Mouse (Mus musculus): ENCODE data around the gene Utp11.

Utp11 gene

DNA sequence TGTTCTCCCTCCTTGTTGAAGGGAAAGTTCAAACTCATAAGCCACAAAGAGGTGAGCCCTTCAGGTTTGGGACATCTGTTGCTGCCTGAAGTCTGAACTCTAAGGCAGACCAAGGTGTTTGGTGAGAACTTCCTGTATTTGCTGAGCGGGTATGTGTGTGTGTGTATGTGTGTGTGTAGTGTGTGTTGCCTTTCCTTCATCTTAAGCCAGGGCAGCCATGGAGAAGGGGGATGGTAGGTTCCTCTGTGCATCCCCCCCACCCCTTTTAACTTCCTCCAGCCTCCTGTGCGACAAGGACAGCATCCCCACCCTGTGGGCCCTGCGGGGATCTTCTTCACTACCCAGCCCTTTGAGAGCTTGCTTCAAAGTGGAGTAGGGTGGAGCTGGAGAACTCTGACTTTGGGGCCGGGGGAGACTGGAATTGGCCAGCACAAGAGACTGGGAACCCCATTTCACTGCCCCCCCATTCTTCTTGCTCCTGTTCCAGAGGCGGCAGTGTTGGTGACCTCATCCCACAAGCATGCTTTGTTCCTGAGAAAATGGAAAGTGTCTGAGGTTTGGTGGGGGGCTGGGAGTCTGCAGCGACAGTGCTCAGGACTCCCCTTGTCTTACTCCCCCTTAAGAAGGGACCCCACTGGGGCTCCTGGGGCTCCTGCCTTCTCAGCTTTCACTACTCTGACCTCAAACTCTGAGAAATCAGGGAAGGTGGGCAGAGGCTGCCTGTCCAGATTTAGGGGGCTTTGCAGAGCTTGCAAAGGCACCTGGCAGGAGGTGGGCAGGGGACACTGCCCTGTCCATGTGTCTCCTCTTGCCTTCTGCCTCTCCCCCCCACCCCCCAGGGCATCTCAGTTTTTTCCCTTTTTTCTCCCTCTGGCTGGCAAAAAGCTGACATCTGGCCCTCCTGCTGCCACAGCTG is 10.7 kb upstream of the Utp11 start:
- no peak for DNase-seq

DNA sequence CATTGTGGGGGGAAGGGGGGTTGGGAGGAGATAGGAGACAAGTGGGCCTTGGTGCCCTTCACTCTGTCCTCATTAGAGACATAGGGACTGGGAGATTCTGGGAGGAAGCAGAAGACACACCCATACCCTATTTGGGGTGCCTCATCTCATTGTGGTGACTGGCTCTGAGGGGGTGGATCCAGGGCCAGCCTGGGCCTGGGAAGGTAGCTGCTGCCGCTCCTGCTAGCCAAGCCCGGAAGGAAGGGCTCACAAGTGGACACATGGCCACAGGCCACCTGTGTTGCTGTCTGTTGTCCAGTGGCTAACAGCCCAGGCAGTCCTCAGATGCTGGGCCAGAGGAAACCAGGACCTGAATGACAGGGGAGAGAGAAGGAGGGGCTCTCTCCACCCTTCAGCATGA is 10.0 kb upstream of the Utp11 start:
- DNase-seq, result no peak

DNA sequence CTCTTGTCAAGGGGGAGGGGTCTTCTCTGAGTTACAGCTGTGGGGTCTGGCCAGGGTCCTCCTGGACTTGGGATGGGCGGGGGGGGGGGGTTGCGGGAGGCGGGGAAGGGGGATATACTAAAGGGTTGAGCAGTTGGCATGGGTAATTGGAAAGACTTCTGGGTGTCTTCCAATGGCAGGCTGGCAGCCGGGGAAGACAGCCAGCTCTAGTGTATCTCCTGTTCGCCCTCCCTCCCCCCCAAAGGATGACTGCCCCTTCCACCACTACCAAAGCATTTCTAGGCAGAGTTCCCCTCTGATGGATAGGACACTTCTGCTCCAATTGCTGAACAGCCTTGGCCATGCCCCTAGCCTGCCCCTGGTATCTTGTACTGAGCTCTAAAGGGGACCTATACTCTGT is 8.5 kb upstream of the Utp11 start:
- no peak for DNase-seq

DNA sequence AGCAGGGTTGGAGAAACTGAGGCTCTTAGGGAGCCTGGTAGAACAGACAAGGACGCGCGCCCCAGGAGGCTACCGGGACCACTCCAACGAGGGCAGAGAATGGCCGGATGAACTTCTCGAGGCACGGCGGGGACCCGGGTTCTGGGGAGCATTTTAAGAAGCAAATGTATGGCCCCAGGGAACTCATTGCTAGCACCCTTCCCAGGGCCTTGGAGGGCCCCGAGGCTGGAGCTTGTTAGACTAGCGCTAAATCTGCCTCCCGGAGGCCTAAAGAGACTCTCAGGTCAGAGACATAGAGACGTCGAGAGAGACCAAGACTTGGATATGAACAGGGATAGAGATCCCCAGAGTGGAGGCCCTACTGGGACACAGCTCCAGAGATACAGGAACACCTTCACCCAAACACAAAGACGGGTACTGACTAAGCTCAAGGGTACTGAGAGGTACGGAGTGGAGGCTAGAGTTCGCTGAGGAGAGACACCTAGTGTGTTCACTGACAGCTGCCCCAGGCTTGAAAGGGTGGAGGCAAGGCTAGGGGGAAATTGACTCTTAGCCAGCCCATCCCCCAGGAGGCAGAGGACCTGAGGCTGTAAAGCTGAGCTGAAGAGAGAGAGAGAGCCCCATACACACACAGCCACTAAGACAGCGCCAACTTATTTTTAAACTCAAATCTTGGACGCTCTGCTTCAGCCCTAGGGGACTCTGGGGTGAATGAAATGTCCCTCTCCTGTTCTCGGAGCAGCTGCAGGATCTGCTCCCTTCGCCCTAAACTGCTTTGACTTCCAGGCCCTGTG is 7.8 kb upstream of the Utp11 start:
- DNase-seq, result no peak

DNA sequence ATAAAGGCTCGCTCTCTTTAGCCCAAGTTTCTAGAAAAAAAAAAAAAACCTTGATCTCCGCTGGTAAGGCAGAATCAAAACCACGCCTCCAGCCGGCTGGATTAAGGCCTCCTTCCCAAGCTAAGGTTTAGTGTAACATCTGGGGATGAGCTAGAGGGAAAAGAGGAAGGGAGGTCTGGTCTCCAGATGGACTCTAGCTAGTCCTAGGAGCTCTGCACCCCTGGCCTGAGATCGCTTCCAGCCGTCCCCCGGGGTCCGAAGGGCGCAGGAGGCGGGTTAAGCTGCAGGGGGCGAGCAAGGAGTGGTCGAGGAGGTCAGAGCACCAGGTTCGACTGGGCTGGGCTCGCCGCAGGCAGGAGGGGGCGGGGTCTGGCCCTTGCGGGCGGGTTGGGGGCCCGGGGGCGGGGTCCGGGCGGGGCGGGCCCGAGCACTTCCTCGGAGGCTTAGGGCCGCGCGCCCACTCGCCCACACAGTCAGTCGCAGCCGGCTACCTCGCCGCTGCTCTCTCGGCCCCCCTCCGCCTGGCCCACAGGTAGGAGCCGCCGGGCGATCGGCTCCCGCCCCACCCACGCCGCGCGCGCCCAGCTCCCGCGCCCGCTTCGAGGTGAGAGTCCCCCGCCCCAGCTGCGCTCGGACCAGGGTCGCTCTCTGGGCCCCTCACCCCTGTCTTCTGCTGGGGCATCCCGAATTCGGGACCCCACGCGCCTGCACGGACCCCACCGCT is 7.0 kb upstream of the Utp11 start, which contains the start of gene Fhl3:
Gene Fhl3, plus strand, starts transcription at position 454 of the 724 bp plus-strand sequence.
- DNase-seq, result peak; percentile 24

DNA sequence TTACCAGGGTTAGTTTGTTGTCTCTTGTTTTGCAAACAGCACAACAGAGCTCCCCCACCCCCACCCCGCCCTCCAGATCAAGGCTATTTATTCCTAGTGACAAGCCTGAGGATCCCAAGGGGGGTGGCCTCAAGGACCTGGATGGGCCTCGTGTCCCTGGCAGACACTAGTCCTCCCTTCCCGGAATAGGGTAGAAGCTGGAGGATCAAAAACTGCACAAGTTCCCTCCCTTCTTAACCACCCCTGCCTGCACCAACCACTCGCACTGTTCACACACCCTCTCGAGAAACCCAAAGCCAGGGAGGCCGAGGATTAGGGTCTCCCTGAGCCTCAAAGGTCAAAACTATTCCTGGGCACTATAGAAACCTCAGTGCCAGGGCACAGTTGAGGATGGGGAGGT is 6.4 kb upstream of the Utp11 start:
- DNase-seq, result no peak

DNA sequence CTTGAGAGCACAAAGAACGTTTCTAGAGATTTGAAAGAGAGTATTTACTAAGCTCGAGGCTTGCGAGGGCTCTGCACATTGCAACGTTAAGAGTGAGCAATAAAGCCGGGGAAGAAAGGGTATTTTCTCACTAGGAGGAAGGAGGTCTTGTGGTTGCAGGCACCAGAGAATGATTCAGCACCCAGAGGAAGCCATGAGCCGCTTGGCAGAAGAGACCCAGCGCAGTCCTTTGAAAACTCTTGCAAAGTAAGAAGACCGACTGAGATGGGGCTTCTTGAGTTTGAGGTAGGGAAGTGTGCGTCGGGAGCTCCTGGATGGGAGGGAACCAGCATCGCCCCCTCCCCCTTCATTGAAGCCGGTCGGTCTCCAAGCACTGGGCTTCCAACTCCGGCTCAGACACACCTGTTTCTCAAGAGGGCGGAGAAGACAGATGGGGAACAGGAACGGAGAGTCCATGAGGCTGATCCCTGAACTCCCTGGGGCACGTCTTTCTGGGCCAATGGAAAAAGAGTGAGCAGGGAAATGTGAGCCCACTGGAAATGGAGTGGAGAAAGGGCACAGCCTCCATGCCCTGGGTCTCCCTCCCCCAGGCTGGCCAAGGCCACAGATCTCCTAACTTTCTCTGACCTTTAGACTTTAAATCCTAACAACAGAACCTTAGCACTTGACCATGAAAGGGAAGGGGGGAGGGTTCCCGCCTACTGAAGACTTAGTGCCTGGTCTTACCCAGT is 2.6 kb upstream of the Utp11 start:
- DNase-seq, result no peak

DNA sequence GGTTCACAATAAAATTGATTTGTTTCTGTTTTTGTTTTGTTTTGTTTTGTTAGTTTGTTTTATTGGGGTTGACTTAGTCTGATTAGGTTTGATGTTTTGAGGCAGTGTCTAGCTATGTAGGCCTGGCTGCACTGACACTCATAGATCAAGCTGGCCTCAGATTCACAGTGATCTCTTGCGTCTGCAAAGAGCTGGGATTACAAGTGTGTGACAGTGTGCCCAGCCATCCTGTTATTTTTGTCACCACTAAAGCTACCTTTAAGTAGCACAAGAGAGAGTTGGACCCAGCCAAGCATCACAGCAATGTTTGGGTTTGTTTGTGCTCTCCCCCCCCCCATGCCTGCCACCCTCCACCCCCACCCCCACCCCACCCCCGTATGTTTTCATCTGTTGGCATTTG is 1.2 kb upstream of the Utp11 start:
- DNase-seq, result no peak

DNA sequence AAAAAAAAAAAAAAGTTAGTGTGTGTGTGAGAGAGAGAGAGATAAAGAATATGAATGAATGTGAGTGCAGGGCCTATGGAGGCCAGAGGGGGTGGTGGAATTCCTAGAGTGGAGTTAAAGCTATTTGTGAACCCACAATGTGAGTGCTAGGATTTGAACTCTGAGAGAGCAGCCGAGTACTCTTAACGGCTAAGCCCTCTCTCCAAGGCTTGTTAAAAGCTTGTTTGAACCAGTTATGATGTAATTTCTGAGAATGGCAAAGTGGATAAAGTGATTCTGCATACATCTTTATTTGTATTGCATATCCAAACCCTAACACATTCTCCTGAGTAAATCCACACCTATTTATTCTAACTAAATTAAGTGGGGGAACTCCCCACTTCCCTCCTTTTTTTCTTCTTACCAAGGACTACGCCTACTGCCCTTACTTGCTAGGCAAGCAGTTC is 961 bp downstream of the Utp11 start:
- no peak for DNase-seq

DNA sequence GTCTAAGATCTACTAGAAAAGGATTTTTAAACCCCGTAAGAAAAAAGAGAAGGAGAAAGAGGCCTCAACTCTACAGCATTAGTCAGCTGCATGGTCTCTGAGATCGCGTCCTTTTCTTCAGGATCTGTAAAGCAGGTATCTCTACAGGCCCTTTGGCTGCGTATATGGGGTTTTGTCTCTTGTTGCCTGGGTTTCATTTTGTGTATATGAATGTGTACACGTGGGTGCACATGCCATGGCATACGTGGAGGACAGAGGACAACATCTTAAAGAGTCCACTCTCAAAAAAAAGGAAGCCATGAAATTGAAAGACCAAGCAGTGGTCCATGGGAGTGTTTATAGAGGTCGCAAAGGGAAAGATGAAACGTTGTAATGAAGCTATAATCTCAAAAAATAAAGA is 1.9 kb downstream of the Utp11 start:
- DNase-seq, result no peak

DNA sequence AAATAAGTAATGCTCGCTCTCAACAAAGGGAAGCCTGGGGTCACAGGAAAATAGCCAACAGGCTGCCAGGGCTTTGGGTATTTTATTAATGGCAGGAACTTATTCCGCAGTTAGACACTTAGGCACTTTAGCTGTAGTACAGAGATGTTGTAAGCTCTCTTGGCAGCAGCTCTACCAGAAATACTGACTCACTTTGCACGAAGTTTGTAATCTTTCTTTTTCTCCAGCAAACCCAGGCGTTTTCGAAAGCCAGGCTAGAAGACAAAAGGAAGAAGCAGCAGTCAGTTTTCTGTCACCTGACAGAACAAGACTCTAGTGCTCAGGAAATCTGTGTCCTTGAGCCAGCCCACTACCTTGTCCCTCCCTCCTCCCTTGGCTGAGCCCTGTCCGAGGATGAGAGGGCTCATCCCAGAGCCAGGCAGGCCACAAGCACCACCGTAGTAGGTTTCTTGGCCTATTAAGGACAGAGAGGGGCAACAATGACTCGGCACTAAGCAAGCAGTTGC is 7.5 kb downstream of the Utp11 start:
- DNase-seq, result no peak

DNA sequence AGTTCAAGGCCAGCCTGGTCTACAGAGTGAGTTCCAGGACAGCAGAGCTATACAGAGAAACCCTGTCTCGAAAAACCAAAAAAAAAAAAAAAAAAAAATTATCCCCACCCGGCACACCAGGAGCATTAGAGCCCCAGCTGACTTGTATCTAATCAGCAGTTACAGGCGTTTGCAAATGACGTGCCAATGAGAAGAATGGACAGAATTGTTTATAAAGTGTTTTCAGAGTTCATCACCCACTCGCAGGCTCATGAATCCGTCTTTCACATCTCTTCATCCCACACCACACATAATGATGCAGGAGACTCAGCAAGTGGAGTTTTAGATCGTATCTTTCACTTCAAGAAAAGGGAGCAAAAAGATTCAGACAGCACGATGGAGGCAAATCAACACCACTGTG is 7.9 kb downstream of the Utp11 start:
- DNase-seq, result no peak

DNA sequence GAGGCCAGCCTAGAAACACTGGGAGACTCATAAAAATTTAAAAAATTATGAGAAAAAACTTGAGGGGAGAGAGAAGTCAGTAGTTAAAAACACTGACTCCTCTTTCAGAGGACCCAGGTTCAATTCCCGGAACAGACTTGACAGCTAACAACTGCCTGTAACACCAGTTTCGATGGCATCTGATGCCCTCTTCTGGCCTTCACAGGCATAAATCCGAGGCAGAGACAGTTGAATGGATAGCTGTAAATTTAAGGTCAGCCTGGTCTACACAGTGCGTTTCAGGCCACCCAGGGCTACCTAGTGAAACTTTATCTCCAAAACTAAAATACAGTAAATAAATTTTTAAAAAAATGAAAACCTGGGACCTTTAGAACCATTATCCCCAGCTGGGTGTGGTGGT is 8.4 kb downstream of the Utp11 start:
- no peak for DNase-seq

DNA sequence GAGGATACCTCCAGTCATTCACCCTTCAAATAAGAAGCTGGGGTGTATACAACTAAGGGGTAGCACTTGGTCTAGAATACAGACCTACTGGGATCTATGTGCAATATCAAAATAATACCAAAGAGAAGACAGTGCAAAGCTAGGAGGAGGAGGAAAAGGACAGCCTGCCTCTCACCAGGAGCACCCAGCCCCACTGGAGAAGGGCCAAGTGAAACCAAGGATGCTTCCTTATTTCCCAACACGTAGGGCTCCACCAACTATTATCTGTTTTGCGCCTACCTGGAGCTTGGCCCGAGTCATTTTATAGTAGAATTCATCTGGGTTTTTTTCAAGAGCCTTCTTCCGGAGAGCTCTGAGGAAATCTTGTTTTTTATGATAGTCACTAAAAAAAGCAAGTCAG is 9.9 kb downstream of the Utp11 start:
- no peak for DNase-seq

DNA sequence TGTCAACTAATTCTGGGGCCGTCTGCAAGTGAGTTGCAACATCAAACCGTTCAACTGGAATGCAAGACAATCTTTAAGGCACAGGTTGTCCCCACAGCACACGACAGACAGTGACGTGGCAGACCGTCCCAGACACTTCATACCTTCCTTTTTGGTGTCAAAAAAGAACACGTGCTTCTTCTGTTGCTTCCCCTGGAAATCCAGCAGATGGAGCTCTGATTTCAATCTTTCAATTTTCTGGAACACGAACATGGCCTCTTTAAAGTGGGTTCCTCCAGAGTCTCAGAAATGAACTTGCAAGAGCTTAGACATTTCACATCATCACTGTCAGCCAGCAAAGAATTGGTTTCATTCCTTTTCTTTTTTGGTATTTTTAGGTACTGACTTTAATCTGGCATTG is 11.1 kb downstream of the Utp11 start:
- no peak for DNase-seq

DNA sequence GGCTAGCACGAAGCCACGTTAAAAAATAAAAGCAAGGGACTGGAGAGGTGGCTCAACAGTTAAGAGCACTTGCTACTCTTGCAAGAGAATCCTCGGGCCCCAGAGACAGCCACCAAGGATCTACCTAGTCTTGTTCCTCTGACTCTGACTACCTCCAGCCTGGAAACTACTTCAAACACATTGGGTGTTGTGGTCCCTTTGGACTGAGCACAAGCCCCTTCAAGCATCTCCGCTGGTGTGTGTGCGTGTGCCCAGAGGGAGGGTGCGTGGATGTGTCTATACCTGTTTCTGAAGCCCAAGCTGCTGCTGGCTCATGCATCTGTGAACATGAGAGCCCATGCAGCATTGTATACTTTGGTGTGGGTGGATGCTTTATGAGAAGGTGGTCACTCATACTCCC is 17.4 kb downstream of the Utp11 start:
- no peak for DNase-seq

DNA sequence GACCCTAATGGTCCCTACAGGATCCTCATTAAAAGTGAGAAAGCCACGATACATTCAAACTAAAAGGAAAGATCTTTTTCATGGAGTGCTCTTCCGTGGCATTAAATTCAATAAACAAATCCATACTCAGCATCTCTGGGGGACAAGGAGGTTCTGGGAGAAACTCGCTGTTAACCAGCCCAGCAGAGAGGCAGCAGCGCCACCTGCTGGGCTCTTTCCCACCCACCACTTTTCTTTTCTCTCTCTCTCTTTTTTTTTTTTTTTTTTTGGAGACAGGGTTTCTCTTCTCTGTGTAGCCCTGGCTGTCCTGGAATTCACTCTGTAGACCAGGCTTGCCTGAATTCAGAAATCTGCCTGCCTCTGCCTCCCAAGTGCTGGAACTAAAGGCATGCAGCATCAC is 18.4 kb downstream of the Utp11 start:
- DNase-seq, result peak; percentile 49

DNA sequence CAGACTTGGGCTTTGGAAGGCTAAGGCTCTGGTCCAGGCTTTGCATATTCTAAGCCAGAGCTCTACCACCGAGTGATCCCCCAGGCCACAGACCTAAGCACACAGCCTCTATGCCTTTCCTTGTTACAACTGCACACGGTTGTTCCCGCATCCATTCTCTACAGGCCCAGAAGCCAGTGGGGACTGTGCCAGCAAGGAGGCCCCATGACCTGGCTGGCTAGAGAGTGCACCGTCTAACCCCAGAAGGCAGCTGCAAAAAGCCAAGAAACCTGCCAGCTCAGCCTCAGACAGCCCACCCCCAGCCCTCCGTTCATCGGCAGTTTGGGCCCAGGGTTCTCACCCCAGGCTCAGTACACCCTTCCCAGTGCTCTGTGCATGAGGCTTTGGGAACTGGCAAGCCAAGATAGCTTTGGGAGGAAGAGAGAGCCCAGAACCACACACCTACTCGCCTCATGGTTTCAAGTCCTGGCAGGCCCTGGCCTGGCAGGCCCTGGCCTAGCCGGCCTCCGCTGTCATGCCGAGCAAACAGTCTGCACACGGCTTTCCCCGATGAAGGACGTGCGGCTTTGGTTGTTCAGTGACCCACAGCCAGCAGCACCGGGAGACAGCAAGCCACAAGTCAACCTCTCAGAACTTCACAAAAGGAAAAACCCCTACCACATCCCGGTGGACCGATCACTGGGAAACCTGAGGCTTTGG is 18.9 kb downstream of the Utp11 start:
- DNase-seq, result no peak

DNA sequence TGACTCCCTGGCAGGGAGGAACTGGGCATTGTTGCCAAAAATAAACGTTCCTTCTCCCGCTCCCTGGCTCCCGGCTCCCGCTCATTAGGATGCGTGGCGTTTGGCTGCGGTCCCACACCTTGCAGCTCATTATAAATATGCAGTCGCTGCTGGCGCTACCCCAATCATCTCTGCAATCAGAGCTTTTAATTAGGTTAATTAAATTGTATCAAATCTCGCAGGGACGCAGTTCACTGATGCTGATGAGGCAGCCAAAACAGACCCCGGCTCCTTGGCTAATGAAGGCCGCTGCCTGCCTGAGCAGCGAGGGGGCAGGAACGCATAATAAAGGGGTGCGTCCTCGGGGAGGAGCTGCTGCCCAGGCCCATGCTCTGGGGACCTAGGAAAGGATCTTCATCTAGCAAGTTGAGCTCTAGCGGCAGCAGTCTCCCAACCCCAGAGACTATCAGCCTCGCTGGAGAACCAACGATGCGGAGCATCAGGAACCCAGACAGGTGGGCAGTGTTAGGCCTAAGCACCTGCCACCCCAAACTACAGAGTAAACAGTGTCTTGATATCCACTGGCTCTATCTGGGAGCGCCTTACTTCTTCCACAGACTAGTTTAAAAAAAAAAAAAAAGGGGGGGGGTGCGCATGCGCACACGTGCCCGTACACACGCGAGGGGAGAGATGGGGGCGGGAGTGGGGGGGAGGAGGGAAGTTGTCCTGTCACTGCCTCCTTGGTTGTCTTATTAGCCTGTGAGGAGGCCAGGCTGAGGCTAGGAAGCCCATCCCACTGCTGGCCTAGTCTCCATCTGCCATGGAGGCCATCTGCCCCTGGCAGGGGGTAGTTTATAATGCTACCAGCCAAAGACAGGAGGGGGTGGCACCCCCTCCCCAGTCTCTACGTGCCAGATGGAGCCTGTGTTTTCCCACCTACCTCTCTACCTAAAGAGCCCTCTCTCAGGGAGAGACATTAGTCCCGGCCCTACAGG is 20.8 kb downstream of the Utp11 start:
- peak; percentile 33 for DNase-seq

DNA sequence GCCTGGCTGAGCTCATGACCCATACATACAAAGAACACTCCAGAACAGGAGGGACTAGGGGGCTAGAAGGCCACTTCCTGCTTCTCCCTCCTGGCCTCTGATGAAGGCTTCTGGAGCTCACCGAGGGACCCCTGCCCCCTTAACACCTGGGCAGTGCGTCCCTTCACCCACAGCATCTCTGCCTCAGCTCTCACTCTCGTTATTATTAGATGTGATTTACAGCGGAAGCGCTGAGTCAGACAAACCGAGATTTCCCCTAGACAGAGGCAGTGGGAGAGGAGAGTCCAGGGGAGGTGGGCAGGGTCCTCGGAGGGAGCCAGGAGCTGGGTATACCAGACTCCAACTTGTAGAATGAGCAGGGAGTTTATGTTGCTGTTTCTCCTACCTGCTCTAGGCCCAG is 21.8 kb downstream of the Utp11 start:
- no peak for DNase-seq

DNA sequence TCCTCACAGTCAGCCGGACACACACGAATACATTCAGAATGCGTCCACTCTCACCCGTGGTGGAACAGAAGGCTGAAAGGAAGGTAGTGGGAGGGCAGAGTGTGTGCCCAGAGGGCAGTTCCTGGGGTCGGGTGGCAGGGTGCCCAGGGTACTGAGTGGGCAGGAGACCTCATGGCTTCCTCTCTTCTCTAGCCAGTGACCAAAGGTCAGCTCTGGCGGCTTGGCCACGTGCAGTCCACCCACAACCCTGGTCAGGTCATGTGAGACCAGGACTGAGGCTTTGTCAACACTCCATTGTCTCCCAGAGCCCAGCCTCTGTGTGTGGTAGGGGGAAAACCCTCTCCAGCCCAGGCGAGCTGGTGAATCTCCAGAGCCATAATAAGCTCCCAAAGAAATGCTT is 23.2 kb downstream of the Utp11 start:
- DNase-seq, result no peak

Data from right cerebral cortex, postnatal 25 days (tissue).